Mouse (Mus musculus): ENCODE data around the gene Adat3.

The Adat3 gene

GRCm38 (mm10) chr10:80609269-80609924, 6.7 kb downstream of the Adat3 start:
- ATAC-seq (ENCODE audit: insufficient number of reproducible peaks, low FRiP score, low TSS enrichment): no peak

- ATAC-seq (ENCODE audit: insufficient number of reproducible peaks, low FRiP score, low TSS enrichment): peak; percentile 45; the same call in 1 of the 2 replicates
Measured at GRCm38 (mm10) chr10:80610116-80610785, 7.6 kb downstream of the Adat3 start.

GRCm38 (mm10) chr10:80611024-80611423, 8.3 kb downstream of the Adat3 start:
- no peak for ATAC-seq (ENCODE audit: insufficient number of reproducible peaks, low FRiP score, low TSS enrichment)

GRCm38 (mm10) chr10:80611905-80612304, 9.2 kb downstream of the Adat3 start:
- no peak for ATAC-seq (ENCODE audit: insufficient number of reproducible peaks, low FRiP score, low TSS enrichment)

- no peak for ATAC-seq (ENCODE audit: insufficient number of reproducible peaks, low FRiP score, low TSS enrichment)
Measured at GRCm38 (mm10) chr10:80613821-80614220, 11.1 kb downstream of the Adat3 start.

GRCm38 (mm10) chr10:80614351-80614750, 11.7 kb downstream of the Adat3 start:
- ATAC-seq (ENCODE audit: insufficient number of reproducible peaks, low FRiP score, low TSS enrichment): no peak

- ATAC-seq (ENCODE audit: insufficient number of reproducible peaks, low FRiP score, low TSS enrichment): no peak
Measured at GRCm38 (mm10) chr10:80618181-80618580, 15.5 kb downstream of the Adat3 start.

GRCm38 (mm10) chr10:80619465-80620244, 17.0 kb downstream of the Adat3 start:
- no peak for ATAC-seq (ENCODE audit: insufficient number of reproducible peaks, low FRiP score, low TSS enrichment)

- ATAC-seq (ENCODE audit: insufficient number of reproducible peaks, low FRiP score, low TSS enrichment): no peak
Measured at GRCm38 (mm10) chr10:80620365-80620764, 17.7 kb downstream of the Adat3 start.

- ATAC-seq (ENCODE audit: insufficient number of reproducible peaks, low FRiP score, low TSS enrichment): no peak
Measured at GRCm38 (mm10) chr10:80620796-80621689, 18.4 kb downstream of the Adat3 start.

GRCm38 (mm10) chr10:80621690-80621939, 18.9 kb downstream of the Adat3 start:
- ATAC-seq (ENCODE audit: insufficient number of reproducible peaks, low FRiP score, low TSS enrichment): no peak

- ATAC-seq (ENCODE audit: insufficient number of reproducible peaks, low FRiP score, low TSS enrichment): peak; percentile 85
Measured at GRCm38 (mm10) chr10:80621940-80622660, 19.4 kb downstream of the Adat3 start.

- peak; percentile 26; the same call in 1 of the 2 replicates for ATAC-seq (ENCODE audit: insufficient number of reproducible peaks, low FRiP score, low TSS enrichment)
Measured at GRCm38 (mm10) chr10:80622661-80623456, 20.2 kb downstream of the Adat3 start, which contains the start of gene Csnk1g2. Gene Csnk1g2, plus strand, starts transcription at chr10:80622838.

GRCm38 (mm10) chr10:80623457-80624191, 20.9 kb downstream of the Adat3 start:
- ATAC-seq (ENCODE audit: insufficient number of reproducible peaks, low FRiP score, low TSS enrichment): no peak

GRCm38 (mm10) chr10:80625764-80626163, 23.1 kb downstream of the Adat3 start:
- no peak for ATAC-seq (ENCODE audit: insufficient number of reproducible peaks, low FRiP score, low TSS enrichment)

GRCm38 (mm10) chr10:80627685-80628084, 25.0 kb downstream of the Adat3 start:
- no peak for ATAC-seq (ENCODE audit: insufficient number of reproducible peaks, low FRiP score, low TSS enrichment)

GRCm38 (mm10) chr10:80628925-80629324, 26.2 kb downstream of the Adat3 start:
- ATAC-seq (ENCODE audit: insufficient number of reproducible peaks, low FRiP score, low TSS enrichment): no peak

GRCm38 (mm10) chr10:80635345-80635744, 32.7 kb downstream of the Adat3 start:
- ATAC-seq (ENCODE audit: insufficient number of reproducible peaks, low FRiP score, low TSS enrichment): no peak
